Mouse (Mus musculus): ENCODE results near the gene Mmp24. TPM values are rescaled to one million over a fixed set of nuclear protein-coding genes. Genes with fewer than 3 reads are reported as not detected.
A peak's percentile ranks its signal among the peaks of the same experiment; 100 is the strongest.

Gene Mmp24
- polyA plus RNA-seq, 1 experiment from 2014 or later, result 13.1 TPM

GRCm38 (mm10) chr2:155848291-155848690, 73.1 kb downstream of the Mmp24 start:
- Histone ChIP-seq H3K36me3 (peaks cover 36% of the 10 kb centered on the region), H3K9me3 (no peaks in the 10 kb centered on the region)
- 23% methylated on average over 6 of the region's 6 CpGs for WGBS

DNA sequence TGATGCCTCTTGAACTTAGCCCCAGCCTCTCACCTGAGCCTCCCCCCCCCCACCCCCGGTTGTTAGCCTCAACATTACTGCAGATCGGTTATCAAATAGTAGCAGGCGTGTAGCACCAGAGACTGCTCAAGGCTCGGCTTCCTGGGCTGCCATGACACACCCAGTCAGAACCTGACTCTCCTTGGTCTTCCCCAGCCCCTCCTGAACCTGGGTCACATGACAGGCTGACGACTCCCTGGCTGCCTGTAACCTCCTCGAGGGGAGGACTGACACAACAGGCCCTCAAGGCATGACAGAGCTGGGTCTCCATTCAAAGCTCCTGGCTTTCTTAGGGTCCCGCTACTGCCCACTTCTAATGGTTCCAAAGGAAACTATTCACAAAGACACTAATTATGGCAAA, 74.3 kb downstream of the Mmp24 start:
- H3K9me3 ChIP-seq, result no peaks in the 10 kb centered on the region
- no peaks in the 10 kb centered on the region for H3K4me1 ChIP-seq
- peaks cover 36% of the 10 kb centered on the region for H3K36me3 ChIP-seq
- H3K27me3 ChIP-seq, result no peaks in the 10 kb centered on the region
- no peak overlapping the region for H3K4me3 ChIP-seq
- no peak for ATAC-seq (replicated peaks)
- no peak overlapping the region for H3K9ac ChIP-seq (replicated peaks)
- 68% methylated on average over 7 of the region's 7 CpGs for WGBS
- no peak overlapping the region for H3K4me2 ChIP-seq (replicated peaks)
- H3K27ac ChIP-seq (replicated peaks), result no peak overlapping the region

More at GRCm38 (mm10) chr2:155848291-155848690, 73.1 kb downstream of the Mmp24 start:
- Histone ChIP-seq H3K4me2 (replicated peaks) (no peak overlapping the region), H3K27ac (replicated peaks) (no peak overlapping the region), H3K9ac (replicated peaks) (no peak overlapping the region), H3K4me1 (no peaks in the 10 kb centered on the region), H3K4me3 (no peak overlapping the region), H3K27me3 (no peaks in the 10 kb centered on the region)
- ATAC-seq (replicated peaks), result peak; percentile 43; the same call in 1 of the 2 replicates

- Histone ChIP-seq H3K9ac (replicated peaks) (no peak overlapping the region), H3K9me3 (no peaks in the 10 kb centered on the region), H3K4me1 (no peaks in the 10 kb centered on the region), H3K27me3 (no peaks in the 10 kb centered on the region), H3K4me2 (replicated peaks) (no peak overlapping the region), H3K4me3 (no peak overlapping the region), H3K27ac (replicated peaks) (no peak overlapping the region), H3K36me3 (peaks cover 36% of the 10 kb centered on the region)
- WGBS, result 84% methylated on average over 7 of the region's 7 CpGs
- no peak for ATAC-seq (replicated peaks)
Observed at GRCm38 (mm10) chr2:155850120-155850519, 75.0 kb downstream of the Mmp24 start.

DNA sequence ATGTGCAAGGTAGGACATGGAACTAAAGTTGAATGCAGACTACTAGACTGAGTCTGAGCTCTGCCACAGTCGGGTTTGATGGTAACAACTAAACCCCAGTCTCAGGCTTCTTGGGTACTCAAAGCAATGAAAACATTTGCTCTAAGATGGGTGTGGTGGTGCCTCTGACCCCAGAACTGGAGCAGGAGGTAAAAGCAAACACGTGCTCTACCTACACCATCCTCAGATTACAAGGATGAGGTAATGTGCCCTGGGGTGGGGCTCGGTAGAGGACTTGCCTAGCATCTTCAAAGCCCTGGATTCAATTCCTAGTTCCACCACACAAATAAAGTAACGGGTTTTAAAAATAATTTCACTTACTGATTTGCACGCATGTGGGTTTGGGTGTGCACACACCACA, 77.4 kb downstream of the Mmp24 start:
- WGBS, result 91% methylated on average over 5 of the region's 5 CpGs
- no peak overlapping the region for H3K4me3 ChIP-seq
- H3K36me3 ChIP-seq, result peaks cover 21% of the 10 kb centered on the region

GRCm38 (mm10) chr2:155860102-155860501, 85.0 kb downstream of the Mmp24 start:
- 86% methylated on average over 7 of the region's 7 CpGs for WGBS
- Histone ChIP-seq H3K4me3 (no peak overlapping the region), H3K9ac (replicated peaks) (no peak overlapping the region), H3K27ac (replicated peaks) (no peak overlapping the region), H3K4me1 (peaks cover 16% of the 10 kb centered on the region), H3K9me3 (no peaks in the 10 kb centered on the region), H3K4me2 (replicated peaks) (no peak overlapping the region), H3K27me3 (no peaks in the 10 kb centered on the region), H3K36me3 (no peaks in the 10 kb centered on the region)
- no peak for ATAC-seq (replicated peaks)

More for the DNA sequence above, 77.4 kb downstream of the Mmp24 start:
- Histone ChIP-seq H3K4me2 (replicated peaks) (no peak overlapping the region), H3K27me3 (no peaks in the 10 kb centered on the region), H3K9ac (replicated peaks) (no peak overlapping the region), H3K27ac (replicated peaks) (no peak overlapping the region), H3K4me1 (no peaks in the 10 kb centered on the region), H3K9me3 (no peaks in the 10 kb centered on the region)
- no peak for ATAC-seq (replicated peaks)

DNA sequence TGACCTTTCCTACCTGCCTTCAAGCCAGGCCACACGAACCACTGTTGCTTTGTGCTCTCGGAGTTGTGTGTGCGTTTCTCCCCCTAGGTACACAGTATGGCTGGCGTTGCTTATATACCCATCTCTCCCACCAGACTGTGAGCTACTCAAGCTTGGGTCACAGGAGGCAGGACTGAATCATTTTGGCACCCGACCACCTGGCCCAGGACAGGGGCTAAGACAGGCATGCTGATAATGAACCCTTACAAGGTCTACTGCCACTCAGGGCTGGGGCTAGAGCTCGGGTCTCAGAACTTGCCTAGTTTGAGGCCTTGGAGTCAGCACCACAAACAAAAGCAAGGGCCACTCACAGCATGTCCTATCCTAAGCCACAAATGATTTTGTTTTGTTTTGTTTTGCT, 86.4 kb downstream of the Mmp24 start:
- Histone ChIP-seq H3K27ac (replicated peaks) (no peak overlapping the region), H3K36me3 (no peaks in the 10 kb centered on the region), H3K9me3 (no peaks in the 10 kb centered on the region), H3K4me3 (no peak overlapping the region), H3K4me1 (peaks cover 16% of the 10 kb centered on the region), H3K9ac (replicated peaks) (no peak overlapping the region), H3K4me2 (replicated peaks) (no peak overlapping the region), H3K27me3 (no peaks in the 10 kb centered on the region)
- ATAC-seq (replicated peaks), result no peak
- WGBS, result 92% methylated on average over 6 of the region's 6 CpGs

DNA sequence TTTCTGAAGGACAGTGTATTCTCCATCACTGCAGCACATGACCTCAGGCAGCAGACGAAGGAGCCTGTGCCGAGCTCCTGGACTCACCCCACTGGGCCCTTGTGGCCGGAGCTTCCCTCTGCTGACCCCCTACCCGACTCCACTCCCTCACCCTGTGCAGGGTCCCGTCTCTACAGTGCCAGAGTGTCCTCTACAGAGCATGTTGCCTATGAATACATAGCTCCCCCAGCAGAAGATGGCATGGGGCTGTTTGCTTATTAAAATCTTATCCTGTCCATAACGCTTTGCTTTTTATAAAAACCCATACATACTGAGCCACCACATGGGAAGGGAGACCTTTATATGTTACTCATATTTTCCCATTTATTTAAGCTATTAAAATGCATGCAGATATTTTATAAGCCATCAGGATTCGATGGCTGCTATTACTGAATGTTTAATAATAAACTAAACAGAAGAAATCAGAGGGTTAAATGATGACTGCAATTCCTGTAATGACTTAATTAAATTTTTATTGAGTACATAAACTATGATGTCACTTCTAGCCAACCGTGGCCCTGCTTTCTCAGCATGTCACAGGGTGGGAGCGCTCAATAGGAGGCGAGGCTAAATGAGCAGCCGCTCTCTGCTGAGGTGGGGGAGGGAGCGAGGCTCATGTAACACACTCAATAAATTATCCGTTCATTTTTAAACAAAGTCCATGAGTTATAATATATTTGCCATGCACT, 87.6 kb downstream of the Mmp24 start:
- no peak overlapping the region for H3K9ac ChIP-seq (replicated peaks)
- 51% methylated on average over 13 of the region's 13 CpGs for WGBS

GRCm38 (mm10) chr2:155863301-155863867, 88.2 kb downstream of the Mmp24 start:
- Histone ChIP-seq H3K4me3 (0 out of 2 replicates have a peak overlapping the region, but pooled peaks have one; percentile 3), H3K9me3 (no peaks in the 10 kb centered on the region), H3K9ac (replicated peaks) (no peak overlapping the region), H3K4me1 (peaks cover 16% of the 10 kb centered on the region), H3K36me3 (no peaks in the 10 kb centered on the region), H3K4me2 (replicated peaks) (peak overlapping the region; percentile 14), H3K27me3 (no peaks in the 10 kb centered on the region), H3K27ac (replicated peaks) (0 out of 2 replicates have a peak overlapping the region, but pooled peaks have one; percentile 16)
- 37% methylated on average over 11 of the region's 11 CpGs for WGBS
- ATAC-seq (replicated peaks), result peak; percentile 74

More for the DNA sequence above, 87.6 kb downstream of the Mmp24 start:
- no peak overlapping the region for H3K4me3 ChIP-seq
- H3K4me2 ChIP-seq (replicated peaks), result peak overlapping the region; percentile 14
- peak overlapping the region; percentile 16; the same call in 1 of the 2 replicates for H3K27ac ChIP-seq (replicated peaks)
- H3K27me3 ChIP-seq, result no peaks in the 10 kb centered on the region
- ATAC-seq (replicated peaks), result peak; percentile 93
- H3K36me3 ChIP-seq, result no peaks in the 10 kb centered on the region
- H3K9me3 ChIP-seq, result no peaks in the 10 kb centered on the region
- H3K4me1 ChIP-seq, result peaks cover 16% of the 10 kb centered on the region

Other genes with a start within 250 kb of the Mmp24 start
- 12.8 and 15.6 TPM in 2 replicates for gene Gss, start 182.5 kb upstream of the Mmp24 start, polyA plus RNA-seq (2015; fragmentation: Nextera tagmentation; extraction: Ambion mirVana)
- gene Myh7b, start 164.1 kb upstream of the Mmp24 start, polyA plus RNA-seq (2015; fragmentation: Nextera tagmentation; extraction: Ambion mirVana), result 0.29 and 0.59 TPM in 2 replicates
- gene Trpc4ap, start 83.0 kb upstream of the Mmp24 start, polyA plus RNA-seq (2015; fragmentation: Nextera tagmentation; extraction: Ambion mirVana), result 172 and 180 TPM in 2 replicates
- gene Edem2, start 45.9 kb upstream of the Mmp24 start, polyA plus RNA-seq (2015; fragmentation: Nextera tagmentation; extraction: Ambion mirVana), result 42.4 and 46.5 TPM in 2 replicates
- gene Gm17581, start 39.5 kb upstream of the Mmp24 start, polyA plus RNA-seq (2015; fragmentation: Nextera tagmentation; extraction: Ambion mirVana), result not detected in 2 replicates
- gene Procr, start 24.2 kb upstream of the Mmp24 start, polyA plus RNA-seq (2015; fragmentation: Nextera tagmentation; extraction: Ambion mirVana), result 1.9 and 2.7 TPM in 2 replicates
- 30.5 and 32.5 TPM in 2 replicates for gene BC029722, start 44.1 kb downstream of the Mmp24 start, polyA plus RNA-seq (2015; fragmentation: Nextera tagmentation; extraction: Ambion mirVana)
- 159 and 160 TPM in 2 replicates for gene Eif6, start 51.6 kb downstream of the Mmp24 start, polyA plus RNA-seq (2015; fragmentation: Nextera tagmentation; extraction: Ambion mirVana)
- 0.57 and 0.61 TPM in 2 replicates for gene Fam83c, start 59.5 kb downstream of the Mmp24 start, polyA plus RNA-seq (2015; fragmentation: Nextera tagmentation; extraction: Ambion mirVana)
- 63.5 and 79.0 TPM in 2 replicates for gene Uqcc1, start 155.0 kb downstream of the Mmp24 start, polyA plus RNA-seq (2015; fragmentation: Nextera tagmentation; extraction: Ambion mirVana)
- gene Gm15557, start 165.4 kb downstream of the Mmp24 start, polyA plus RNA-seq (2015; fragmentation: Nextera tagmentation; extraction: Ambion mirVana), result not detected in 2 replicates
- 2.4 and 4.3 TPM in 2 replicates for gene Gdf5, start 170.0 kb downstream of the Mmp24 start, polyA plus RNA-seq (2015; fragmentation: Nextera tagmentation; extraction: Ambion mirVana)
- gene Cep250, start 181.1 kb downstream of the Mmp24 start, polyA plus RNA-seq (2015; fragmentation: Nextera tagmentation; extraction: Ambion mirVana), result 18.9 and 19.2 TPM in 2 replicates
- gene 6430550D23Rik, start 232.6 kb downstream of the Mmp24 start, polyA plus RNA-seq (2015; fragmentation: Nextera tagmentation; extraction: Ambion mirVana), result 1.8 TPM in 2 replicates
- 341 and 364 TPM in 2 replicates for gene Ergic3, start 232.7 kb downstream of the Mmp24 start, polyA plus RNA-seq (2015; fragmentation: Nextera tagmentation; extraction: Ambion mirVana)

All from forebrain, embryonic 15.5 days (tissue).